Mouse (Mus musculus) ZHBTc4 (cell line): ENCODE measurements around the gene Hoxd12.
A peak's percentile ranks its signal among the peaks of the same experiment; 100 is the strongest.

Source experiments
- DNase-seq: peaks from one replicate; pipeline ENCODE4 v3.0.0-alpha.2; 2011; ENCODE audit warnings: low read depth, low spot score

Hoxd12 gene

GRCm38 (mm10) chr2:74680561-74681398 is 6.0 kb downstream of the Hoxd12 start:
- peak; percentile 56 for DNase-seq

- DNase-seq: peak; percentile 80
These were observed 7.0 kb downstream of the Hoxd12 start for GRCm38 (mm10) chr2:74681594-74682531.

GRCm38 (mm10) chr2:74682796-74683195 is 8.0 kb downstream of the Hoxd12 start:
- peak; percentile 47 for DNase-seq

GRCm38 (mm10) chr2:74683471-74683951 is 8.7 kb downstream of the Hoxd12 start:
- peak; percentile 71 for DNase-seq

- DNase-seq: no peak
These were observed 9.3 kb downstream of the Hoxd12 start for GRCm38 (mm10) chr2:74684106-74684505.

GRCm38 (mm10) chr2:74685059-74685603 is 10.3 kb downstream of the Hoxd12 start:
- DNase-seq: no peak

- peak; percentile 90 for DNase-seq
These were observed 11.6 kb downstream of the Hoxd12 start for GRCm38 (mm10) chr2:74686301-74686987.

GRCm38 (mm10) chr2:74686988-74687697 is 12.3 kb downstream of the Hoxd12 start:
- peak; percentile 35 for DNase-seq

- DNase-seq: peak; percentile 51
These were observed 13.1 kb downstream of the Hoxd12 start for GRCm38 (mm10) chr2:74687698-74688555.

GRCm38 (mm10) chr2:74688795-74689573 is 14.2 kb downstream of the Hoxd12 start:
- no peak for DNase-seq

- peak; percentile 41 for DNase-seq
These were observed 14.9 kb downstream of the Hoxd12 start for GRCm38 (mm10) chr2:74689574-74690337.

GRCm38 (mm10) chr2:74690338-74690716 is 15.5 kb downstream of the Hoxd12 start:
- no peak for DNase-seq

GRCm38 (mm10) chr2:74691022-74691951 is 16.5 kb downstream of the Hoxd12 start, which contains the start of gene Hoxd10:
Gene Hoxd10 (plus strand): TSS chr2:74691924.
- DNase-seq: peak; percentile 94

- DNase-seq: peak; percentile 45
These were observed 17.4 kb downstream of the Hoxd12 start for GRCm38 (mm10) chr2:74691995-74692807.

GRCm38 (mm10) chr2:74692808-74693431 is 18.1 kb downstream of the Hoxd12 start:
- DNase-seq: peak; percentile 38

- DNase-seq: no peak
These were observed 18.6 kb downstream of the Hoxd12 start for GRCm38 (mm10) chr2:74693432-74693827.
